Mouse (Mus musculus): ENCODE results near the gene BC025920.

BC025920 gene

GRCm38 (mm10) chr10:81574081-81575056 lies 31.7 kb upstream of the BC025920 start, which contains the start of gene Tle2:
Gene Tle2, plus strand, starts transcription at chr10:81574561.
- DNase-seq = no peak

GRCm38 (mm10) chr10:81575208-81575631 lies 30.9 kb upstream of the BC025920 start:
- DNase-seq = peak; percentile 63

DNA sequence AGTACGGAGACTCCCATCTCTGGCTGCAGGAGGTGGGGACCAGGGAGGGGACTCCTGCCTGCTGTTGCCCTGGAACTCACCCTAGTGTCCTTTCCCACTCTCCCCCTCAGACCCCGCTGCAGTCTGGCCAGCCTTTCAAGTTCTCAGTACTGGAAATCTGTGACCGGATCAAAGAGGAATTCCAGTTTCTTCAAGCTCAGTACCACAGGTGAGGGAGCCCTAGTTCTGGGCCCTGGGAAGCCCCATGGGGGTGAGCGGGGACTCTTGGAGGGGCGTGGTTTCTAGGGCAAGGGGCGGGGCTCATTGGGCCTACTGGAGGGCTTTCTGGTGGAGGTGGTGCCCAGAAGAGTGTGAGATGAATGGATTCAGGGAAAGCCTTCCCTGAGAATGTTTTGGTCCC lies 30.4 kb upstream of the BC025920 start:
- peak; percentile 68 for DNase-seq

DNA sequence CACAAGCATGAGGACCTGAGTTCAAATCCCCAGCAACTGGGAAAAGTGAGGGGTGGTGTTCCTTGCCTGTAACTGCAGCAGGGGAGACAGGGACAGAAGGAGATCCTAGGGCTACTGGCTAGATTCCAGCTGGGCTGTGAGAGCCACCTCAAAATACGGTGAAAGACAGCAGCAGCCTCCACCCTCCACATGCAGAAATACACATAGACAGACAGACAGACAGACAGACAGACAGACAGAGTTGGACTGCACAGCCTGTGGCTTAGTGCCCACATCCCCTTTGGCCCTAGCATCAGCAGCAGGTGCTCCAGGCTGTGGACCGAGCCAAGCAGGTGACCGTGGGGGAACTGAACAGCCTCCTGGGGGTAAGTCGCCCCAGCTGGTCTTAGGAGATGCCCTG lies 26.1 kb upstream of the BC025920 start:
- DNase-seq = no peak

GRCm38 (mm10) chr10:81580441-81581070 lies 25.5 kb upstream of the BC025920 start:
- DNase-seq = no peak

- no peak for DNase-seq
These were observed 22.7 kb upstream of the BC025920 start for GRCm38 (mm10) chr10:81583347-81583746.

GRCm38 (mm10) chr10:81588739-81589138 lies 17.3 kb upstream of the BC025920 start:
- peak; percentile 2 for DNase-seq

DNA sequence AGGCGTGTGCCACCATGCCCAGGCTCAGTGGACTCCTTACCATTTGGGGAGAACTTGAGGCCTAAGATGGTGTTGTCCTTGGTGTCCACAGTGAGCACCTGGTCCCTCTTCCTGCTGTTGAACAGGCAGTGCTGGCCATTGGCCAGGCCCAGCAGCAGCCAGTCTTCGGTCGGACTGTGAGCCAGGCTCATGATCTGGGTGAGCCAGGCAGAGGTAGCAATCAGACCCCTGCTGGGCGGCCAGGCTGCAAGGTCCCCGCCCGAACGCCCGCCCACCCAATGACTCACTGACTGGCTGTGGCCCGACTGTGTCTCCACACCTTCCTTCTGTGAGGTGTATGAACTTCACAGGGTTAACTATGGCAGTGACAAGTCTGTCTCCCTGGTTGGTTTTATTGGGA lies 14.2 kb upstream of the BC025920 start:
- no peak for DNase-seq

- no peak for DNase-seq
These were observed 13.4 kb upstream of the BC025920 start for GRCm38 (mm10) chr10:81592631-81593030.

- DNase-seq = no peak
These were observed 12.8 kb upstream of the BC025920 start for GRCm38 (mm10) chr10:81593223-81593622.

DNA sequence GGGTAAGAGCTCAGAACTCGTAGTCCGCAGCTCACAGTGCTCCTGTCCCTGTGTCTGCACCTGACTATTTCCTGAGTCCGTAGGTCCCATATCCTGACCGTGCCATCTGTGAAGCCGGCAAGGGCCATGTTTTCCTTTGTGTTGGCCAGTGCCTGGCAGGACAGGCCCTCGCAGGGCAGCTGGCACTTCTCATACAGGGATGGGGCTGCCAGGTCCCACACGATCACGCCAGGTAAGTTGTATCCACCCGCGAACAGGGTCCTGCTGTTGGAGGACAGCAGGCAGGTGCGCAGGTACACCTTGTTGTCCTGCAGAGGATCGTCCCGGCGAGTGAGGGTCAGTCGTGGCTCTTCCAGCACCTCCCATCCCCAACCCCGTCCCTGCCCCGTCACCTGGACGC lies 12.1 kb upstream of the BC025920 start:
- no peak for DNase-seq

DNA sequence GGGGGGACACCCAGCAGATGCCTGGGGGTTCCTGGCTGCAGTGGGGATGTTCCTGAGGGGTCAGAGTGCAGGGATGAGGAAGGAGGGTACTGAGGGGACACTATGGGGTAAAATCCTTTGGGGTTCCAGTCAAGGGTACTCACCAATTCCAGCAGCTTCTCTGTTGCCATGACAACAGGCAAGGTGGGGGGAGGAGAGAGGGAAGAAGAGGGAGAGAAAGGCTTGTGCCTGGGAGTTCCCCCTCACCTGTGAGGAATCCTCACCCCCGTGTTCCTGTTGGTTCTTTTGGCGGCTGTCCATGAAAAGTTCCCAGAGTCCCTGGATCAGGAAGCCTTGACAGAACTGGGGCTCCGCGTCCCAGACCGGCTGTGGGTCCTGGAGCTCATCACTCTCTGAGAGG lies 10.5 kb upstream of the BC025920 start:
- DNase-seq = no peak

DNA sequence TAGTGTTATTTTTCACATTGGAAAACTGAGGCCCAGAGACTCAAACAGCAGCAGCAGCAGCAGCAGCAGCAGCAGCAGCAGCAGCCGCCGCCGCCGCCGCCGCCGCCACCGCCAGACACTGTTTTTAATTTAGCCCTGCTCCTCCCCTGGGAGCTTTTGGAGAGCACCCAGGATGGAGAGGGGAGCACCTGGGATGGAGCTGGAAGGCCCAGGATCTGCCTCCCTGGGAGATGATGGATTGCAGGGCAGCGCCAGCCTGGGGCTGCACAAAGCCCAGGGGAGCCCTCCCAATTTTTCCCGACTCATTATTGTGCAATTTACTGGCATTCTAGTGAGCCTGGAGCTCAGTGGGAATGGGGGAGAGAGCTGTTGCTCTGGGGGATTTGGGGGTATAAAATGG lies 9.5 kb upstream of the BC025920 start:
- DNase-seq = no peak

GRCm38 (mm10) chr10:81597137-81597950 lies 8.7 kb upstream of the BC025920 start:
- peak; percentile 65 for DNase-seq

DNA sequence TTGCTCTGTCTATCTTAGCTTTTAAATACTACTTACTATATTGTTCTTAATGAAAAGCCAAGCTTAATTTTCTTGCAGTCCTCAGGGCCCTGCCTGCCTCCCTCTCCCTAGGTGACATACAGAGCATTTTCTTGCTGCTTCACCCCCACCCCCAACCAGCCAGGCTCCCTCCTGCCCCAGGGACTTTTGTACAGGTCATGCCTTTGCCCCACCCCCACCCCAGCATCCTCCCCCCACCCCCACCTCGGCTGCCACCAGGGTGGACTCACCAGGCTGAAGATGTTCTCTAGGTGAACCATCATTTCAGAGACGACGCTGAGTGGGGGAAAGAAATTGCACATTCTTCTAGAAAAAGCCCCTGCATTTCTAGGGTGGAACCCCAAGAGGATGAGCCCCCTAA lies 7.7 kb upstream of the BC025920 start:
- no peak for DNase-seq

DNA sequence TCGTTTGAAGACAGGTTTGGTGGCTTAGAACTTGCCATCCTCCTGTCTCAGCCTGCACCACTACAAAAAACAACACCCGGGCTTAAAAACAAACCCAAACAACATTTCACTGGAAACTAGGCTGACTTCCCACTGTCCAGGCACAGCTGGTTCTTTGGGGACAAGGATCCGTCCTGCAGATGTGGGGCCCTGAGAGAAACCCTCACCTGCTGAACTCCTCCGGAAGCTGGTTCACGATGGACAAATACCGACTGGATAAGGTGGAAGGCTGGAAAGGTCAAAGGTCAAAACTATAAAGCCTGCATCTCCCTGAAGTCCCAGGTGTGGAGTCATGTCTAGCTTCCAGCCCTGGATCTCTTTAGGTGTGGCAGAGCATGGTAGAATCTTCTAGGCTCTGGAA lies 7.2 kb upstream of the BC025920 start:
- no peak for DNase-seq

DNA sequence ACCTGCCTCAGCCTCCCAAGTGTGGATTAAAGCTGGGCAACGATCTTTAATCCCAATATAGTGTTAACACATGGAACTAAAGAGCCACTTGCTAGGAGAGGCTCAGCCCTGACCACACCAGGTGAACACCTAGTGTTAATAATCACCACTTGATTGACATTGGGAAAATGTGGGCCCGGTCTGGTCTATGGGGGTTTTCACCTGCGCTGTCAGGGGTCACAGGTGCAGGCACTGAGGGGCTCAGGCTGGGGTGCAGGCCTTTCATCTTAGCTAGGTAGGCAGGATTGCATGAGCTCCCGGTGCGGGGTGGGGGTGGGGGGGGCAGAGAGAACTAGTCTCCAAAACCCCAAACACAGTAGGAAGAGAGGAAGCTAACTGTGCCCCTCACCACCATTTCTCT lies 6.4 kb upstream of the BC025920 start:
- peak; percentile 56 for DNase-seq

- no peak for DNase-seq
These were observed 6.0 kb upstream of the BC025920 start for GRCm38 (mm10) chr10:81600096-81600495.

GRCm38 (mm10) chr10:81600738-81601203 lies 5.3 kb upstream of the BC025920 start, which contains the start of gene Tle6:
Gene Tle6, minus strand, starts transcription at chr10:81601073.
- peak; percentile 97 for DNase-seq

DNA sequence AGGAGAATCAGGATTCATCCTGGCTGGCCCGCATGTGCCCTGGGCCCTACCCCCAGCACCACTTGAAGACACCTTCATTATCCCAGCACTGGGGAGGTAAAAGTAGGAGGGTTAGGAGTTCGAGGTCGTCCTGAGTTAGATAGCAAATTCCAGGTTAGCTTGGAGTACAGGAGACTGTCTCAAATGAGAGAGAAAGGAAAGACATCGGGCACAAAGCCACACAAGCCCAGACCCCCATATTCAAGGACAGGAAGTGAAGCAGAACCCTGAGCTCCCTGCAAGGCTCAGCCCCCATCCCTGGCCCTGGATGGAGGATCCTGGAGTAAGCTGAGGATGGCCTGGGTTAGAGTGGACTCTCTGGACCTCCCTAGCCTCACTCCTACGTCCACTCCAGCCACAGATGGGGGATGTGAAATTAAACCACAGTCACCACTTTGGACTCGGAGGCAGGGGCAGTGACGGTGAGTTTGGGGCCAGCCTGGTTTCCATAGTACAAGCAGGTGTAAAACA lies 4.6 kb upstream of the BC025920 start:
- no peak for DNase-seq

- DNase-seq = peak; percentile 69
These were observed 3.3 kb upstream of the BC025920 start for GRCm38 (mm10) chr10:81602741-81603151.
